Mouse (Mus musculus) intestine, embryonic 15.5 days (tissue): ENCODE data around the gene Fcer1g. TPM values are rescaled to one million over a fixed set of nuclear protein-coding genes. Genes with fewer than 3 reads are reported as not detected.

ENCODE experiments used
- ATAC-seq: fragments of 200-750 bp; cut with Nextera tagmentation; 2 replicates; pipeline ENCODE4 v1.8.0; 2017; ENCODE audit warnings: moderate TSS enrichment, moderate library complexity
- H3K27ac ChIP-seq: fragments of 300-500 bp; sonication (generic); 2 replicates; pipeline ENCODE4 v1.5.1; 2015; ENCODE audit warnings: mild to moderate bottlenecking, inconsistent platforms
- H3K27me3 ChIP-seq: fragments of 300-500 bp; sonication (generic); replicated peaks from 2 replicates; pipeline ENCODE4 v1.6.1; 2015; ENCODE audit warnings: inconsistent platforms
- H3K36me3 ChIP-seq: fragments of 300-500 bp; sonication (generic); 2 replicates; pipeline ENCODE4 v1.6.1; 2015; ENCODE audit warnings: inconsistent platforms
- H3K4me1 ChIP-seq: fragments of 300-500 bp; sonication (generic); replicated peaks from 2 replicates; pipeline ENCODE4 v1.6.1; 2015; ENCODE audit warnings: inconsistent platforms
- H3K4me2 ChIP-seq: fragments of 300-500 bp; sonication (generic); replicated peaks from 2 replicates; pipeline ENCODE4 v1.6.1; 2015; ENCODE audit warnings: mild to moderate bottlenecking, inconsistent platforms
- H3K4me3 ChIP-seq: fragments of 300-500 bp; sonication (generic); replicated peaks from 2 replicates; pipeline ENCODE4 v1.5.1; 2015; ENCODE audit warnings: inconsistent platforms
- H3K9ac ChIP-seq: fragments of 300-500 bp; sonication (generic); 2 replicates; pipeline ENCODE4 v1.6.1; 2015; ENCODE audit warnings: inconsistent platforms
- H3K9me3 ChIP-seq: fragments of 300-500 bp; sonication (generic); 2 replicates; pipeline ENCODE4 v1.6.1; 2016; ENCODE audit warnings: inconsistent platforms
- WGBS: fragments of 180-500 bp; shearing (Covaris S2); methylation state at CpG from one replicate; pipeline ENCODE4 v1.1.7; 2015; 5-methylcytosine and 5-hydroxymethylcytosine counted together
- polyA plus RNA-seq: library from polyadenylated mRNA; unstranded; fragments of >200 nt; fragmentation: Nextera tagmentation; extraction: Ambion mirVana; gene quantifications from 2 replicates; pipeline ENCODE4 v1.2.1, GENCODE M21; 2015

Fcer1g gene
- polyA plus RNA-seq, 1 experiment from 2014 or later: 51.5 TPM

DNA sequence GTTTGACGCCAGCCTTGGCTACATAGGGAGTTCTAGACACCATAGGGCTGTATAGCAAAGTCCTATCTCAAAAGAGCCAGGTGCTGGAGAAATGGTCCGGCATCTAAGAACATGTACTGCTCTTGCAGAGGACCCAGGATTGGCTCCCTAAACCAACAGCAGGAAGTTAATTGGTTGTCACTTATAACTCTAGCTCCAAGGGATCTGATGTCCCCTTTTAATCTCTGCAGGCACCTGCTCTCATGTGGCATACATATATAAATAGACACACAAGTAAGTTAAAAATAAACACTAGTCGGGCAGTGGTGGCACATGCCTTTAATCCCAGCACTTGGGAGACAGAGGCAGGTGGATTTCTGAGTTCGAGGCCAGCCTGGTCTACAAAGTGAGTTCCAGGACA, 1.6 kb upstream of the Fcer1g start:
- Histone ChIP-seq H3K9ac (no peak overlapping the region), H3K36me3 (peaks cover 54% of the 10 kb centered on the region), H3K9me3 (no peaks in the 10 kb centered on the region), H3K27ac (no peak overlapping the region), H3K4me3 (no peak overlapping the region), H3K27me3 (no peaks in the 10 kb centered on the region), H3K4me1 (no peaks in the 10 kb centered on the region), H3K4me2 (no peak overlapping the region)
- ATAC-seq: no peak
- WGBS: 87% methylated on average over 4 of the region's 4 CpGs

DNA sequence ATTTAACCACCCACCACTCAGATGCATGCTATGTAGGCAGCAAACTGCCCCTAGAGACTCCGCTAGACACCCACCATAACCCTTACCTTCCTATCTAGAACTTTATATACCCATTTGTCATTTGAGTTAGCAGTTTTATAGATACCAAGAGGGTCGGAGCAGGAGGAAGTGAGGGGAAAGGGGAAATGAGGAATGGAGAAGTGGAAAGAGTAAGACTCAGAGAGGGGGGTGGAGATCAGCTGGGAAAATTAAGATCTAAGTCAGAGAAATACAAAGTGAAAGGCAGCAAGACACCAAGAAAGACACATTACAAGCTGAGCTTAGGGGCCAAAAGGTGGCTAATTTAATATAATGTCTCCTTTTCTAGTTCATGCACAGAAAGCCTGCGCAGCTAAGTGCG, 373 bp upstream of the Fcer1g start:
- H3K9me3 ChIP-seq: no peaks in the 10 kb centered on the region
- H3K27ac ChIP-seq: no peak overlapping the region
- no peak overlapping the region for H3K4me3 ChIP-seq
- WGBS: 77% methylated on average over 4 of the region's 4 CpGs
- H3K4me2 ChIP-seq: no peak overlapping the region
- ATAC-seq: no peak
- H3K4me1 ChIP-seq: no peaks in the 10 kb centered on the region
- peaks cover 46% of the 10 kb centered on the region for H3K36me3 ChIP-seq
- H3K9ac ChIP-seq: no peak overlapping the region
- no peaks in the 10 kb centered on the region for H3K27me3 ChIP-seq

DNA sequence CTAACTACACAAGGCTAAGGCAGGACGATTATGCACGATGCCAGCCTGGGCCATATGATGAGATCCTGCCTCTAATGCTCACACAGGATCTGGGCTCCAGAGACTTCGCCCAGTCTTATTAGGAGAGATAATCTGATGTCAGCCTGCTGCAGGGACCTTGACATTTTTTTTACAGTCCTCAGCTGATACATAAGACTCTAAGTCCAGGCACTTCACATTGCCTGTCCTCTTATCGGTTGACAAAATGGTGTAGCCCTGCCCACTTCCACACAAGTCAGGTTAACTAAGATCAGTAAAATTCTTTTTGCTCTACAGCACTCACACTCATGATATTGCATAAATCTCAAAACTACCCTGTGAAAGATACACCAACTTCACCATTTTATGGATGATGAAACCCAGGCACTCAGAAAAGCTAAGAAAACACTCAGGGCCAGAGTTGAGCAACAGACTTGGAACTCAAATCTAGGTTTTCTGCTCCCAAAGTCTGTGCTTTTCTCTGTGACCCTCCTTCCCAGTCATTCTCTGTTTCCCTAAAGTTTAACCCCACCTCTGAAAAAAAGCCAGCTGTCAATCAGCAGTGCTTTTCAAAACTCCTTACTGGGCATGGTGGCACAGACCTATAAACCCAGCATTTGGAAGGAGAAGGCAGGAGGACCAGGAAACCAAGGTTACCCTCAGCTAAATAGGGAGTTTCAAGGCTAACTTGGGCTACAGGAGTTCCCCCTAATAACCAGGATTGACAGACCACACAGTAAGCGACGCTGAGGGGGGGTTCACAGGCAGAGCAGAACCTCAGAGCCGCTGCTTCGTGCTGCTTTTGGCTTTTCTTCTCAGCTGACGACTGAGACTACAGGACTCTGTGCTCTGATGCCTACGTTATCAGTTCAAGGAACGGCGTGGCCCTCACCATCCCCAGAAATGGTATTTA, 1.1 kb downstream of the Fcer1g start:
- H3K4me2 ChIP-seq: no peak overlapping the region
- no peaks in the 10 kb centered on the region for H3K9me3 ChIP-seq
- no peak for ATAC-seq
- no peak overlapping the region for H3K27ac ChIP-seq
- H3K27me3 ChIP-seq: no peaks in the 10 kb centered on the region
- H3K36me3 ChIP-seq: peaks cover 38% of the 10 kb centered on the region
- H3K9ac ChIP-seq: no peak overlapping the region
- no peaks in the 10 kb centered on the region for H3K4me1 ChIP-seq
- WGBS: 79% methylated on average over 12 of the region's 12 CpGs
- H3K4me3 ChIP-seq: no peak overlapping the region

GRCm38 (mm10) chr1:171232348-171232747, 1.8 kb downstream of the Fcer1g start:
- H3K4me3 ChIP-seq: no peak overlapping the region
- no peak for ATAC-seq
- peaks cover 31% of the 10 kb centered on the region for H3K36me3 ChIP-seq
- H3K27me3 ChIP-seq: no peaks in the 10 kb centered on the region
- WGBS: 83% methylated on average over 5 of the region's 5 CpGs
- no peaks in the 10 kb centered on the region for H3K9me3 ChIP-seq
- no peaks in the 10 kb centered on the region for H3K4me1 ChIP-seq
- no peak overlapping the region for H3K27ac ChIP-seq
- H3K9ac ChIP-seq: no peak overlapping the region
- no peak overlapping the region for H3K4me2 ChIP-seq

DNA sequence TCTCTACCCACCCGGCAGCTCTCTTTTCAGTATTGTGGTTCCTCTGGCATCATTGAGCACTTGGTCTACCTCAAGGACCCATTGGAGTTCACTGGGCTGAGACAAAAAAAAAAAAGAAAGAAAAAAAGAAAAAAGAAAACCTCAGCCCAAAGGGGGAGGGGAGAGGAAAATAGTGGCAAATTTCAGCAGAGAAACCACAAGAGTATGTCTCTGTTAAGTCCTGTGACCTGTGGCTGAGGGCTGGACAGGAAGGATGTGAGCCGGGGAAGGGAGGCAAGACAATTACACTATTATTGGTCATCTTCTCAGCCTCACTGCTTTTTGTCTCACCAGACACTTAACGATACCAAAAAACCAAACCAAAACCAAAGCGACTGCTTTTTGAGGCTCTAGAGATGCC, 2.3 kb downstream of the Fcer1g start:
- H3K36me3 ChIP-seq: peaks cover 26% of the 10 kb centered on the region
- H3K27me3 ChIP-seq: no peaks in the 10 kb centered on the region
- no peak for ATAC-seq
- no peak overlapping the region for H3K27ac ChIP-seq
- H3K9ac ChIP-seq: no peak overlapping the region
- no peak overlapping the region for H3K4me3 ChIP-seq
- WGBS: 75% methylated on average over 4 of the region's 4 CpGs
- H3K9me3 ChIP-seq: no peaks in the 10 kb centered on the region
- H3K4me1 ChIP-seq: no peaks in the 10 kb centered on the region
- H3K4me2 ChIP-seq: no peak overlapping the region

- peaks cover 14% of the 10 kb centered on the region for H3K36me3 ChIP-seq
- no peak overlapping the region for H3K4me3 ChIP-seq
- H3K4me2 ChIP-seq: no peak overlapping the region
- H3K27ac ChIP-seq: no peak overlapping the region
- WGBS: 70% methylated on average over 3 of the region's 3 CpGs
- no peak overlapping the region for H3K9ac ChIP-seq
- H3K4me1 ChIP-seq: no peaks in the 10 kb centered on the region
- H3K9me3 ChIP-seq: no peaks in the 10 kb centered on the region
- ATAC-seq: no peak
- no peaks in the 10 kb centered on the region for H3K27me3 ChIP-seq
These were observed 4.0 kb downstream of the Fcer1g start for GRCm38 (mm10) chr1:171230215-171230614.

GRCm38 (mm10) chr1:171229750-171230149, 4.4 kb downstream of the Fcer1g start:
- Histone ChIP-seq H3K27ac (no peak overlapping the region), H3K4me3 (no peak overlapping the region), H3K9me3 (no peaks in the 10 kb centered on the region), H3K36me3 (peaks cover 9% of the 10 kb centered on the region; the same call in 1 of the 2 replicates), H3K27me3 (no peaks in the 10 kb centered on the region), H3K4me1 (no peaks in the 10 kb centered on the region), H3K4me2 (no peak overlapping the region), H3K9ac (no peak overlapping the region)
- WGBS: 60% methylated on average over 6 of the region's 6 CpGs
- ATAC-seq: no peak

DNA sequence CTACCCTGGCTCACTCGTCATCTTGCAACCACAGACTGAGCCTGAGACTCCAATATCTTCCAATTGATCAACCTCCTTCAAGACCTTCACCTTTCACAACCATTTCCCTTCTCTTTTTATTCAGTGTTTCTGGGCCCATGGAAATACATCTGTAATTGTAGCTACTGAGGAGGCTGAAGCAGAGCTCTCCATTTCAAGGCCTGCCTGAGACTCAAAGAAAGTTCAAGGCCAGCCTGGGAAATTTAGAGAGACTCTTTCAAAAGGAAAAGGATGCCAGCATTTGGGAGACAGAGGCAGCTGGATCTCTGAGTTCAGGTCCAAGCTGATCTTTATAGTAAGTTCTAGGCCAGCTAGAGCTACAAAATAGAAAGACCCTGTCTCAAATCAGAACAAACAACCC, 6.3 kb downstream of the Fcer1g start:
- H3K9me3 ChIP-seq: no peaks in the 10 kb centered on the region
- H3K9ac ChIP-seq: no peak overlapping the region
- ATAC-seq: no peak
- no peak overlapping the region for H3K27ac ChIP-seq
- no peaks in the 10 kb centered on the region for H3K4me1 ChIP-seq
- H3K27me3 ChIP-seq: no peaks in the 10 kb centered on the region
- no peaks in the 10 kb centered on the region for H3K36me3 ChIP-seq
- WGBS: 94% methylated on average over 1 of the region's 1 CpGs
- no peak overlapping the region for H3K4me2 ChIP-seq
- no peak overlapping the region for H3K4me3 ChIP-seq

DNA sequence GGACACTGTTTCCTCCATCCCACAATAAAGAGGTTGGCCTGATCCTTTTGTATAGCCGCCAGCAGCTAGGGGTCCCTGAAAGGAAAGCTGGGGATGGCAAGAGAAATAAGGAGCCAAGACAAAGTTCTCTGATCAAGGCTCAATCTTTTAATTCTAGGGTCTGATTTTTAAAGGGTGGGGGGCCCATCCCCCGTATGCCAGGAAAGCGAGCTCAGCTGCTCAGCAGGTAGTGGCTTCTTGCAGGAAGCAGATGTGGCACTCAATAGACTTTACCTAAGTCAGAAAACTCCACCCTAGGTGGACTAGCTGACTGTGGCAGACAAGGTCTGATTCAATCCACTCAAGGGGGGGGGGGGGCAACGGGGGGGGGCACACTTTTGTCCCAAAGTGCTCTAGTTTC, 7.4 kb downstream of the Fcer1g start:
- WGBS: 70% methylated on average over 4 of the region's 4 CpGs
- H3K9ac ChIP-seq: no peak overlapping the region
- ATAC-seq: no peak

GRCm38 (mm10) chr1:171224857-171225256, 9.3 kb downstream of the Fcer1g start, which contains the start of gene Apoa2:
Gene Apoa2 (plus strand): TSS chr1:171225054.
- H3K27me3 ChIP-seq: no peaks in the 10 kb centered on the region
- no peak within 1 kb of the TSS for H3K27ac ChIP-seq
- H3K4me3 ChIP-seq: no peak within 1 kb of the TSS
- 61% methylated on average over 5 of the region's 5 CpGs for WGBS
- no peak within 1 kb of the TSS for H3K4me2 ChIP-seq
- H3K4me1 ChIP-seq: peaks cover 9% of the 10 kb centered on the region
- ATAC-seq: no peak
- H3K36me3 ChIP-seq: no peaks in the 10 kb centered on the region
- H3K9ac ChIP-seq: 0 out of 2 replicates have a peak within 1 kb of the TSS, but pooled peaks have one; percentile 13
- H3K9me3 ChIP-seq: no peaks in the 10 kb centered on the region

More for the DNA sequence above, 7.4 kb downstream of the Fcer1g start:
- Histone ChIP-seq H3K36me3 (no peaks in the 10 kb centered on the region), H3K4me1 (peaks cover under 1% of the 10 kb centered on the region; the same call in 1 of the 2 replicates), H3K27me3 (no peaks in the 10 kb centered on the region), H3K9me3 (no peaks in the 10 kb centered on the region), H3K27ac (no peak overlapping the region), H3K4me2 (no peak overlapping the region), H3K4me3 (no peak overlapping the region)

- 72% methylated on average over 2 of the region's 2 CpGs for WGBS
- Histone ChIP-seq H3K27me3 (no peaks in the 10 kb centered on the region), H3K27ac (no peak overlapping the region), H3K9me3 (no peaks in the 10 kb centered on the region), H3K9ac (no peak overlapping the region), H3K4me2 (no peak overlapping the region), H3K4me1 (peaks cover 9% of the 10 kb centered on the region), H3K4me3 (no peak overlapping the region), H3K36me3 (no peaks in the 10 kb centered on the region)
- ATAC-seq: no peak
These were observed 10.4 kb downstream of the Fcer1g start for GRCm38 (mm10) chr1:171223796-171224195.

DNA sequence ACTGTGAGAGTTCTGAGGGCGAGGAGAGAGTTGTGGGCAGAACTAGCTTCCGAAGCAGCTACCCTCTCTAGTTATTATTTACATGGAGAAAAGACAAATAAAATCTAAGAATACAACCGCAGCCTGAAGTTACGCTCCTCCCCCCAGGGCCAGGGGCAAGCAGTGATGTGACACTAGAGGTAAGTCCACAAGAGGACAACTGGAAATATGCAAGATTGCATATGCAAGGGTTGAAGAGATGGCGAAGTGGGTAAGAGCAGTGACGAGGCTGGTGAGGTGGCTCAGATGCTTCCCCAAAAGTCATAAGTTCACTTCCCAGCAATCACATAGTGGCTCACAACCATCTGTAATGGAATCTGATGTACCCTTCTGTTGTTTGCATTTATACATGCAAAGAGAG, 11.0 kb downstream of the Fcer1g start:
- Histone ChIP-seq H3K9me3 (no peaks in the 10 kb centered on the region), H3K27me3 (no peaks in the 10 kb centered on the region), H3K27ac (peak overlapping the region; percentile 83), H3K4me2 (peak overlapping the region; percentile 87), H3K36me3 (no peaks in the 10 kb centered on the region), H3K4me1 (peaks cover 9% of the 10 kb centered on the region), H3K4me3 (0 out of 2 replicates have a peak overlapping the region, but pooled peaks have one; percentile 28), H3K9ac (no peak overlapping the region)
- no peak for ATAC-seq
- WGBS: 80% methylated on average over 6 of the region's 6 CpGs
